Mouse (Mus musculus) kidney, adult 10 weeks (tissue): ENCODE results near the gene Rpl36al. TPM values are rescaled to one million over a fixed set of nuclear protein-coding genes. Genes with fewer than 3 reads are reported as not detected.

Source experiments
- polyA plus RNA-seq: library from polyadenylated mRNA; stranded (reverse); fragments of 350-450 nt; fragmentation: Illumina TruSeq; extraction: RNeasy Lipid Tissue Mini Kit (QIAGEN cat#74804); gene quantifications from one replicate; pipeline ENCODE4 v1.2.3, GENCODE M21; 2014; ENCODE audit warnings: low read depth, low replicate concordance

Gene Rpl36al
- 161 TPM for polyA plus RNA-seq

GRCm38 (mm10) chr12:69183583-69184308 is at the start of gene Rpl36al, which contains the start of gene Mgat2:
TSS of gene Rpl36al (minus strand) at chr12:69184083.
TSS of gene Mgat2 (plus strand) at chr12:69184157.

GRCm38 (mm10) chr12:69227776-69228466 is 44.0 kb upstream of the Rpl36al start, which contains the start of gene Pole2:
TSS of gene Pole2 (minus strand) at chr12:69228195.

GRCm38 (mm10) chr12:69204052-69204833 is 20.4 kb upstream of the Rpl36al start, which contains the start of gene Gm49384:
TSS of gene Gm49384 (minus strand) at chr12:69204267.

GRCm38 (mm10) chr12:69198164-69198535 is 14.3 kb upstream of the Rpl36al start, which contains the start of gene Dnaaf2:
TSS of gene Dnaaf2 (minus strand) at chr12:69198429.

GRCm38 (mm10) chr12:69196444-69197377 is 12.8 kb upstream of the Rpl36al start, which contains the start of gene Gm49383:
TSS of gene Gm49383 (minus strand) at chr12:69197104.

GRCm38 (mm10) chr12:69168461-69169106 is 15.3 kb downstream of the Rpl36al start, which contains the start of gene Lrr1:
TSS of gene Lrr1 (plus strand) at chr12:69168814.

GRCm38 (mm10) chr12:69158765-69159577 is 24.9 kb downstream of the Rpl36al start, which contains the start of gene Rps29:
TSS of gene Rps29 (minus strand) at chr12:69159186.

Other genes starting within 250 kb of the Rpl36al start
- 36.7 TPM for gene Rps29, start 24.9 kb downstream of the Rpl36al start, polyA plus RNA-seq
- gene Lrr1, start 15.3 kb downstream of the Rpl36al start, polyA plus RNA-seq = not detected
- 195 TPM for gene Mgat2, start 74 bp upstream of the Rpl36al start, polyA plus RNA-seq
- 3.4 TPM for gene Gm49383, start 13.0 kb upstream of the Rpl36al start, polyA plus RNA-seq
- 1.6 TPM for gene Dnaaf2, start 14.3 kb upstream of the Rpl36al start, polyA plus RNA-seq
- 9.1 TPM for gene Gm49384, start 20.2 kb upstream of the Rpl36al start, polyA plus RNA-seq
- 4.6 TPM for gene Pole2, start 44.1 kb upstream of the Rpl36al start, polyA plus RNA-seq
- 11.8 TPM for gene Klhdc1, start 57.1 kb upstream of the Rpl36al start, polyA plus RNA-seq
- gene Klhdc2, start 112.6 kb upstream of the Rpl36al start, polyA plus RNA-seq = 131 TPM
- gene Nemf, start 173.1 kb upstream of the Rpl36al start, polyA plus RNA-seq = 87.2 TPM
- 57.1 TPM for gene Arf6, start 188.1 kb upstream of the Rpl36al start, polyA plus RNA-seq
- not detected for gene Gm9887, start 188.4 kb upstream of the Rpl36al start, polyA plus RNA-seq